Mouse (Mus musculus): Measurements from ENCODE around the gene Lgr6. TPM values are rescaled to one million over a fixed set of nuclear protein-coding genes. Genes with fewer than 3 reads are reported as not detected.

Lgr6 gene
- polyA plus RNA-seq, 1 experiment from 2014 or later, result 0.61 TPM

DNA sequence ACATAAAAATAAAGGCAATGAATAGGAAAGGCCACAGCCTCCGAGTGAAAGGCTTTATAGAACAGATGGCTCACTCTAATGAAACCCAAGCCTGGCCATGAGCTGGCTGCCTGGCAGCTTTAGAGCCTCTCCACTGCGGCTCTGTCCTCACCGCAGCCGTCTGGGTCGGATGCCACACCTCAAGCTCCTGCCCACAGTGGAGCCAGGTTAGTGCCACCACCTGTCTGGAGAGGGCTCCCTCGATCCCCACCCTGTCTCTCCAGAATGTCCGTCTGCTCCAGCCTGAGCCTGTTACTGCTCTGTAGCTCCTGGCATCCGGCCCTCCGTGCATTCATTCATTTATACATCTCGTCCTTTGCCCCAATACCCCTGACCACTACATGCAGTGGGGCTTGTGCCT lies 15.4 kb downstream of the Lgr6 start:
- Histone ChIP-seq H3K4me1 (peaks cover 7% of the 10 kb centered on the region; the same call in 1 of the 2 replicates), H3K36me3 (no peaks in the 10 kb centered on the region), H3K4me2 (replicated peaks) (no peak overlapping the region), H3K9me3 (no peaks in the 10 kb centered on the region), H3K27me3 (peaks cover 14% of the 10 kb centered on the region; the same call in 1 of the 2 replicates), H3K4me3 (no peak overlapping the region), H3K27ac (replicated peaks) (no peak overlapping the region), H3K9ac (replicated peaks) (no peak overlapping the region)
- ATAC-seq (replicated peaks), result no peak
- WGBS, result 71% methylated on average over 10 of the region's 10 CpGs

DNA sequence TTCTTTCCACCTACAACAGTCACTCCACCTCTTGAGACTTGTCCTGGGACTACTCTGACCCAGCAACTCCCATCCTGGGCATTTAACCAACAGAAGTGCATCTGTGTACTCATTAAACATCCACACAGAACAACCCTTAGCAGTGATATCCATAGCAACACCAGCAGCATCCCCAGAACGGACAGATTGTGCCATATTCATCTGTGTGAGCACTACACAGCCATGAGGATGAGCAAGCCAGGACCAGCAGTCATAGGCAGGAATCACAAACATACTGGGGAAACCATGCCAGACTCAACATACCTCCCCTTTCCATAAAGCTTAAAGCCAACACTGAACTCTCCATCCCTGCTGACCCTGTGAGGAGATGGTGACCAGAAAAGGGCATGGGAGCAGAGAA lies 17.7 kb downstream of the Lgr6 start:
- Histone ChIP-seq H3K9me3 (no peaks in the 10 kb centered on the region), H3K27me3 (peaks cover 14% of the 10 kb centered on the region; the same call in 1 of the 2 replicates), H3K4me3 (no peak overlapping the region), H3K4me2 (replicated peaks) (no peak overlapping the region), H3K36me3 (no peaks in the 10 kb centered on the region), H3K4me1 (peaks cover 7% of the 10 kb centered on the region; the same call in 1 of the 2 replicates), H3K27ac (replicated peaks) (no peak overlapping the region), H3K9ac (replicated peaks) (no peak overlapping the region)
- no peak for ATAC-seq (replicated peaks)
- WGBS, result 69% methylated on average over 1 of the region's 1 CpGs

DNA sequence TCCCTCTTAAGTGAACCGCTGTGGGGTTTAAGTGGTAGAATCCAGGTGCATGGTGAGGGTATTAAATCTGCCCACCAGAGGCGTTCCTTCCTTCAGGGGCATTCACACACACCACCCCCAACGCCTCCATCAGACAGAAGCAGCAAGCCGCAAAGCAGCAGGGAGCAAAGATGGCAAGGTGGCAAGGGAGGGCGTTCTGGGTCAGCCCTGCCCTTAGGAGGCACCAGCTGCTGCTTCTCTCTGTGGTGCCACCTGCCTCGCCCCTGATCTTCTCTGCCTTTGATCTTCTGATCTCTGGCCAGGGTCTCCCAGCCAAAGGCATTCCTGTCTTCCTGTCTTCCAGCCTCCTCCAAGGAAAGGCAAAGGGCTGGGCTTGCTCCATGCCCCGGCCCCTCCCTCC lies 19.1 kb downstream of the Lgr6 start:
- H3K9ac ChIP-seq (replicated peaks), result no peak overlapping the region
- 33% methylated on average over 7 of the region's 7 CpGs for WGBS
- ATAC-seq (replicated peaks), result no peak

DNA sequence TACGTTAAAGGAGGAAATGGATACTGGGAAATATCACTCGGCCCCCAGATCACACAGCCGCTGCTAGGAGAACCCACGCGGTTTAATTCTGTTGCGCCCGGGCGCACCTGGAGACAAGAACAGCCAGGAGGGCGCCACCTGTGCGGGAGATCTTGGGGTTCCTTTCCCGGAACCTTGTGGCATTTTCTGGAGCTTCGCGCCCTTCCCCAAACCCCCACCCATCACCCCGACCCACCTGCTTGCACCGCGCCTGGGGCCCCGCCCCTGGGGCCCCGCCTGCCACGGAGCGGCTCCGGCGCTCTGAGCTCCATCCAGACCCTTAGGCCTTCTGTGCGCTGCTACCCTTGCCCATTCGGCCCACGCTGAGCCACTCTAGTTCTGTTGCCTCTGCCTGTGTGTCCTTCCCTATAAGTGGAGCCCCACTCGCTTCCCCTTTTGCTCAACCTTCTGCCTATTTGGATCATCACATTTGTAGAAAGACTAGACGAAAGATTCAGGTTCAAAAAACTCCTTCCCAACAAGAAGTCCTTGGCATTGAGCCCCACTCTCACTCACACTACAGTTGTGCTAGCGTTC lies 19.7 kb downstream of the Lgr6 start:
- H3K27ac ChIP-seq (replicated peaks), result no peak overlapping the region
- ATAC-seq (replicated peaks), result no peak
- H3K9me3 ChIP-seq, result no peaks in the 10 kb centered on the region
- H3K9ac ChIP-seq (replicated peaks), result no peak overlapping the region
- no peaks in the 10 kb centered on the region for H3K36me3 ChIP-seq
- no peak overlapping the region for H3K4me3 ChIP-seq
- WGBS, result 13% methylated on average over 28 of the region's 28 CpGs
- no peak overlapping the region; the same call in 1 of the 2 replicates for H3K4me2 ChIP-seq (replicated peaks)
- H3K27me3 ChIP-seq, result peaks cover 14% of the 10 kb centered on the region; the same call in 1 of the 2 replicates
- peaks cover 7% of the 10 kb centered on the region; the same call in 1 of the 2 replicates for H3K4me1 ChIP-seq

More for the DNA sequence above, 19.1 kb downstream of the Lgr6 start:
- peaks cover 7% of the 10 kb centered on the region; the same call in 1 of the 2 replicates for H3K4me1 ChIP-seq
- H3K4me2 ChIP-seq (replicated peaks), result no peak overlapping the region
- no peaks in the 10 kb centered on the region for H3K36me3 ChIP-seq
- H3K4me3 ChIP-seq, result no peak overlapping the region
- no peaks in the 10 kb centered on the region for H3K9me3 ChIP-seq
- H3K27ac ChIP-seq (replicated peaks), result no peak overlapping the region
- peaks cover 14% of the 10 kb centered on the region; the same call in 1 of the 2 replicates for H3K27me3 ChIP-seq

DNA sequence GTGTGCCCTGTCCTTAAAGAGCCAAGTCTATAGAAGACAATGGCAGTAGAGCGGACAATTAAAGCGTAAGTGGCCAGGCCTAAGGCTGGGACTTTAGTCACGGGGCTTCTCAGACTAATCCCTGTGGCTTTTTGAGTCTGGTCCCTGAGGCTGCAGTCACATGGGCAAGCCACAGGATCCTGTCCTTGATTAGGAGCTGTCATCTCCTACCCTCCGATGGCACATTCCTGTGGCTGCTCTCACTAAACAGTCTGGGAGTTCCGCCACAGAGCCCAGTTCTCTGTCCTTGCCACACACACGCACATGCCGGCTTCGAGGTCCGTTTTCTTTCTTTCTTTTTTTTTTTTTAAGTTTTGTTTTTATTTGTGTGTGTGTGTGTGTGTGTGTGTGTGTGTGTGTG lies 21.6 kb downstream of the Lgr6 start:
- peaks cover 14% of the 10 kb centered on the region; the same call in 1 of the 2 replicates for H3K27me3 ChIP-seq
- no peak overlapping the region for H3K9ac ChIP-seq (replicated peaks)
- no peak overlapping the region for H3K27ac ChIP-seq (replicated peaks)
- 0 out of 2 replicates have a peak, but pooled peaks cover 4% of the 10 kb centered on the region for H3K4me1 ChIP-seq
- no peaks in the 10 kb centered on the region for H3K9me3 ChIP-seq
- no peak for ATAC-seq (replicated peaks)
- no peaks in the 10 kb centered on the region for H3K36me3 ChIP-seq
- no peak overlapping the region for H3K4me3 ChIP-seq
- H3K4me2 ChIP-seq (replicated peaks), result no peak overlapping the region
- 45% methylated on average over 9 of the region's 9 CpGs for WGBS

DNA sequence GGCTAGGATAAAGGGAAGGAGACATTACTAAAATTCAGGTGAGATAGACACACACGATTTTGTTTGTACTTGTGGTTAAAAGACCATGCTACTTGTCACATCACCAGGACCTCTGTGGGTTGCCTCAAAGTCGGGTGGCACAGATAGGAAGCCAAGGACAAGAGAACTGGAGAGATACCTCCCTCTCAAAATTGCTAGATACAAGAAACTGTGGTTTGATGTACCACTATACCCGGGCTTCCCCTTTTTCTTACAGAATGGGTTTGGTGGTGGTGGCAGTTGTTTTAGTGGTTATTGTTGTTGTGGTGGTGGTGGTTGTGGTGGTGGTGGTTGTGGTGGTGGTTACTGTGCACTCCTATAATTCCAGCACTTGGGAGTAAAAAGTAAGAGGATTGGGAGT lies 22.8 kb downstream of the Lgr6 start:
- H3K27ac ChIP-seq (replicated peaks), result no peak overlapping the region
- WGBS, result 81% methylated on average over 3 of the region's 3 CpGs
- ATAC-seq (replicated peaks), result no peak
- no peak overlapping the region for H3K9ac ChIP-seq (replicated peaks)
- H3K4me2 ChIP-seq (replicated peaks), result no peak overlapping the region
- no peak overlapping the region for H3K4me3 ChIP-seq
- 0 out of 2 replicates have a peak, but pooled peaks cover 4% of the 10 kb centered on the region for H3K4me1 ChIP-seq
- no peaks in the 10 kb centered on the region for H3K36me3 ChIP-seq
- no peaks in the 10 kb centered on the region for H3K9me3 ChIP-seq
- H3K27me3 ChIP-seq, result peaks cover 14% of the 10 kb centered on the region; the same call in 1 of the 2 replicates

DNA sequence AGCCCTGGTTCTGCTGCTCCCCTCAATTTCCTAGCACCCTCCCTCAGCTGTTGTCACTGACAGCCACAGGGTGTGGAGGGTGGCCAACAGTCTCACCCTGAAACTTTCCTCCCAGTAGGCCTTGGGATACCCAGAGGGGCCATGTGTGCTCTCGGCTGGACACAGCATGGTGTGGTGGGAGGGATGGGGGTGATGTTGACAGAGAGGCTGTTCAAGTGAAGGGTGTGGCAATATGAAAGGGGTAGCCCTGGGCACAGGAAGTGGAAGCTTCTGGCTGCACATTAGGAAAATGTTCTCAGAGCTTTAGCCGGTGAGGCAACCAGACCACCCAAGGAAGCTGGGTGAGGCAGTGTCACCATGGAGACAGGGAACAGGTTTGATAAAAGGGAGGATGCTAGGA lies 26.1 kb downstream of the Lgr6 start:
- Histone ChIP-seq H3K4me2 (replicated peaks) (no peak overlapping the region), H3K4me3 (no peak overlapping the region), H3K9me3 (no peaks in the 10 kb centered on the region), H3K4me1 (no peaks in the 10 kb centered on the region), H3K27ac (replicated peaks) (no peak overlapping the region), H3K9ac (replicated peaks) (no peak overlapping the region), H3K27me3 (no peaks in the 10 kb centered on the region), H3K36me3 (no peaks in the 10 kb centered on the region)
- no peak for ATAC-seq (replicated peaks)
- WGBS, result 60% methylated on average over 2 of the region's 2 CpGs

DNA sequence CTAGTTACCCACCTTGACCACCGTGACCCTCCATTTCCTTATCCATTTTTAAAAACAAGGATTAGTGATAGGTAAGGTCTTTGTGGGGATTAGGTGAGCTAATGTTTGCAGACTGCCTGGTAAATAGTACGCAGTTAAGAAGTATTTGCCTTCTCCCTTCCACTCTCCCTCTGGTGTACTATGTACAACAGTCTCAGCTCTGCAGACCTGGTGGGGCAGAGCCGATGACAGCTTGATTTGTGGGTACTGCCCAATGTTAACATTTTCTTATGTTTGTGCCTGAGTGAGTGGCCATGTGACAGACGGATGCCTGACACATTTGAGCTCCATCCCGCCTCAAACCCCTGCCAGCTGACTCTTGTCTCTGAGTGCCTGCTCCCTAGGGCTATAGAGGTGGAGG lies 28.6 kb downstream of the Lgr6 start:
- WGBS, result 52% methylated on average over 5 of the region's 5 CpGs
- H3K27ac ChIP-seq (replicated peaks), result no peak overlapping the region
- H3K36me3 ChIP-seq, result no peaks in the 10 kb centered on the region
- no peaks in the 10 kb centered on the region for H3K4me1 ChIP-seq
- no peak for ATAC-seq (replicated peaks)
- no peaks in the 10 kb centered on the region for H3K9me3 ChIP-seq
- no peaks in the 10 kb centered on the region for H3K27me3 ChIP-seq
- no peak overlapping the region for H3K4me2 ChIP-seq (replicated peaks)
- no peak overlapping the region for H3K4me3 ChIP-seq
- H3K9ac ChIP-seq (replicated peaks), result no peak overlapping the region

DNA sequence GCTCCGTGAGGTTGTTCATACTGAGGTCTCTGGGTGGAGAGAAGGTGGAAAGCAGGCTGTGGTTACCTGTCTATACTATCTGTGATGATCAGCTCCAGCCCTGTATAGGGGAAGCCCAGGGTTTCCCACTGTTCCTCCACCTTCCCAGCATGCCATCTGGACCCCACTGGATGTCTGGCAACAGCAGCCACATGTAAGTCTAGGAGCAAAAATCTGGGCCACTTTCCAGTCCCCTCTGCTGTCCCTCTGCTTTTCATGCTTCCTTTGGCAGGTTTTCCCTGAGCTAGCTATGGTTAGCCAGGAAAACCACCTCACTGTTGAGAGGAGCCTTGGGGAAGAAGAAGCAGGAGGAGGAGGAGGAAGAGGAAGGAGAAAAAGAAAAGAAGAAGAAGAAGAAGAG lies 29.8 kb downstream of the Lgr6 start:
- H3K4me3 ChIP-seq, result no peak overlapping the region
- no peaks in the 10 kb centered on the region for H3K27me3 ChIP-seq
- ATAC-seq (replicated peaks), result no peak
- no peaks in the 10 kb centered on the region for H3K9me3 ChIP-seq
- no peaks in the 10 kb centered on the region for H3K4me1 ChIP-seq
- no peak overlapping the region for H3K27ac ChIP-seq (replicated peaks)
- H3K4me2 ChIP-seq (replicated peaks), result no peak overlapping the region
- 100% methylated on average over 1 of the region's 1 CpGs for WGBS
- no peaks in the 10 kb centered on the region for H3K36me3 ChIP-seq
- no peak overlapping the region for H3K9ac ChIP-seq (replicated peaks)

DNA sequence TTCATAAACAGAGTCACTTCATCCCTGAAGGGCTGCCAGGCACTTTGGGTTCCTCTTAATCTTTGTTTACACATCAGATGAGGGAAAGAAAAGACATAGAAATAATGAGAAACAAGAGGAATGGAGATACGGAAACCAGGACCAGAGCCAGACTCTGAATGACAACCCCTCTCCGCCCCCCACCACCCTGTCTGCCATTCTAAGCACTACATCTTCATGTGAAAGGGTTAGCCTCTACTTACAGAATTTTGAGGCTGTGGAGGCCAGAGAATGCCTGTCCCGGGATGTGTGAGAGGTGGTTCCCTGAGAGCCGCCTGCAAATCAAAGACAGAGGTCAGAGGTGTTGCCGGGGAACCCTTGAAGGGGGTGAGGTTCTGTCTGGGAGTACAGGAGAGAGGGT lies 32.4 kb downstream of the Lgr6 start:
- no peaks in the 10 kb centered on the region for H3K9me3 ChIP-seq
- ATAC-seq (replicated peaks), result no peak
- no peak overlapping the region for H3K4me2 ChIP-seq (replicated peaks)
- no peak overlapping the region for H3K27ac ChIP-seq (replicated peaks)
- no peak overlapping the region for H3K9ac ChIP-seq (replicated peaks)
- WGBS, result 62% methylated on average over 5 of the region's 5 CpGs
- no peaks in the 10 kb centered on the region for H3K27me3 ChIP-seq
- no peak overlapping the region for H3K4me3 ChIP-seq
- H3K4me1 ChIP-seq, result no peaks in the 10 kb centered on the region
- no peaks in the 10 kb centered on the region for H3K36me3 ChIP-seq

DNA sequence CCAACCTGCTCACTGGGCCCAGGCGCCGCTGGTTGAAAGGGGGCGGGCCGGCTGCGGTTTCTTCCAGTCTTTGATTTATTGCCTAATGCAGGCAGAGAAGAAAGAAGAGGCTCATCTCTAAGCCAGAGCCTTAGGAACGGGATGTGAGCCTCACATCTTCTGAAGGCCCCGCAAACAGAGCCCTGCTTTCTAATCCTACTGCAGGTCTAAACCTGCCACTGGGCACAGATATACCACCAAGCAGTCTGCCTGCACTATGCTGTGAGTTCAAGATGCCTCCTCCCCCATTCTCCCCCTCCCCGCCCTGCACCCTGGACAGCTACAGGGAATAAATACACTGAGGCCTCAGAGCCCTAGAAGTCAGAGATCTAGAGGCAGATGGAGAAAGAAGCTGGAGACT lies 35.2 kb downstream of the Lgr6 start:
- ATAC-seq (replicated peaks), result no peak
- Histone ChIP-seq H3K4me2 (replicated peaks) (no peak overlapping the region), H3K27ac (replicated peaks) (no peak overlapping the region), H3K9me3 (no peaks in the 10 kb centered on the region), H3K4me3 (no peak overlapping the region), H3K4me1 (no peaks in the 10 kb centered on the region), H3K27me3 (no peaks in the 10 kb centered on the region), H3K36me3 (no peaks in the 10 kb centered on the region), H3K9ac (replicated peaks) (no peak overlapping the region)
- WGBS, result 75% methylated on average over 8 of the region's 8 CpGs

DNA sequence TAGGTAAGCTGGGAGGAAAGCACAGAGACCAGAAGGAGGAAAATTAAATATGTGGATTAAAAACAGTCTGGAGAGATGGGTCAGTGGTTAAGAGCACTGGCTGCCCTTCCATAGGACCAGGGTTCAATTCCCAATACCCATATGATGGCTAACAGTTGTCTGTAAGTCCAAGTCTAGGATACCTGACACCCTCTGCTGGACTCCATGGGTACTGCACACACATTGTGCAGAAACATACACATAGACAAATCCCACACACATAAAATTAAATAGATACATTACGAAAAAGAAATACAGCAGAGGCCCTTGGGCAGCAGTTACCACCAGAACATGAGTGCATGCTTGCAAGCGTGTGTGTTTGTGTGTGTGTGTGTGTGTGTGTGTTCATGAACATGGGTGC lies 40.6 kb downstream of the Lgr6 start:
- Histone ChIP-seq H3K27ac (replicated peaks) (no peak overlapping the region), H3K27me3 (no peaks in the 10 kb centered on the region), H3K4me2 (replicated peaks) (no peak overlapping the region), H3K9me3 (no peaks in the 10 kb centered on the region), H3K4me3 (no peak overlapping the region), H3K9ac (replicated peaks) (no peak overlapping the region), H3K36me3 (no peaks in the 10 kb centered on the region), H3K4me1 (no peaks in the 10 kb centered on the region)
- no peak for ATAC-seq (replicated peaks)
- WGBS, result 88% methylated on average over 2 of the region's 2 CpGs

DNA sequence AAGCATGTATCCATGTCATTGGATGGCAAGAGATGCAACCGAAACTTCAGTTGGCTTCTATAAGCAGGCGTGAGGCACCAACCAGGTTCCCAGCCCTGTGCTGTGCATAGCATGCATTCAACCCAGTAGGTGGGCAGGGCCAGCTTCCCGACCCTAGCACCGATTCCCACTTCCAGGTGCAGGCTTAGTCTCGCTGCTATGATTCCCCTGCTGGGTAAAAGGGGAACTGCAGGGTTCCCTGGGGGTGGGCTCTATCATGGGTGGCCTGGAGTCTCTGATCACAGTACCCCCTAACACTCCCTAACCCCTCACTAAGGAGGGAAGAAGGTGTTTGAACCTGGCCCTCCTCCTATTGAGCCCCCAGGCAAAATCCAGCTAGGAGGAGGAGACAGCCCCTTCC lies 42.1 kb downstream of the Lgr6 start:
- WGBS, result 69% methylated on average over 5 of the region's 5 CpGs

More for the DNA sequence above, 42.1 kb downstream of the Lgr6 start:
- no peaks in the 10 kb centered on the region for H3K9me3 ChIP-seq
- no peaks in the 10 kb centered on the region for H3K36me3 ChIP-seq
- no peak overlapping the region for H3K4me3 ChIP-seq
- H3K27me3 ChIP-seq, result no peaks in the 10 kb centered on the region
- H3K27ac ChIP-seq (replicated peaks), result no peak overlapping the region
- ATAC-seq (replicated peaks), result no peak
- no peak overlapping the region for H3K9ac ChIP-seq (replicated peaks)
- no peaks in the 10 kb centered on the region for H3K4me1 ChIP-seq
- H3K4me2 ChIP-seq (replicated peaks), result no peak overlapping the region
